Mouse (Mus musculus) right cerebral cortex, postnatal 4 days (tissue): ENCODE data around the gene Gm21981.

Source experiments
- DNase-seq: peaks from one replicate; pipeline ENCODE4 v3.0.0-alpha.2; 2022

Gm21981 gene

GRCm38 (mm10) chr17:47702548-47703345, 8.5 kb upstream of the Gm21981 start:
- no peak for DNase-seq

GRCm38 (mm10) chr17:47701793-47702192, 7.5 kb upstream of the Gm21981 start:
- DNase-seq: no peak

- DNase-seq: no peak
Observed at GRCm38 (mm10) chr17:47699055-47699454, 4.8 kb upstream of the Gm21981 start.

- no peak for DNase-seq
Observed at GRCm38 (mm10) chr17:47698156-47698555, 3.9 kb upstream of the Gm21981 start.

- DNase-seq: no peak
Observed at GRCm38 (mm10) chr17:47695337-47695710, 1.1 kb upstream of the Gm21981 start.

- DNase-seq: peak; percentile 99
Observed at GRCm38 (mm10) chr17:47694503-47695336, 465 bp upstream of the Gm21981 start, which contains the start of gene Prickle4. Gene Prickle4 (minus strand): TSS chr17:47694736.

GRCm38 (mm10) chr17:47693671-47694441, 399 bp downstream of the Gm21981 start:
- DNase-seq: no peak

GRCm38 (mm10) chr17:47691650-47692049, 2.6 kb downstream of the Gm21981 start:
- no peak for DNase-seq

- DNase-seq: no peak
Observed at GRCm38 (mm10) chr17:47689894-47690293, 4.4 kb downstream of the Gm21981 start.

- peak; percentile 82 for DNase-seq
Observed at GRCm38 (mm10) chr17:47688608-47689575, 5.4 kb downstream of the Gm21981 start, which contains the start of gene Frs3. Gene Frs3 (plus strand): TSS chr17:47689030.

GRCm38 (mm10) chr17:47688344-47688607, 6.0 kb downstream of the Gm21981 start, which contains the start of gene Tomm6:
Gene Tomm6 (minus strand): TSS chr17:47688386.
- no peak for DNase-seq

- DNase-seq: peak; percentile 92
Observed at GRCm38 (mm10) chr17:47687409-47688343, 6.6 kb downstream of the Gm21981 start.

GRCm38 (mm10) chr17:47682836-47683235, 11.4 kb downstream of the Gm21981 start:
- DNase-seq: no peak

- no peak for DNase-seq
Observed at GRCm38 (mm10) chr17:47678702-47679101, 15.6 kb downstream of the Gm21981 start.

GRCm38 (mm10) chr17:47678238-47678637, 16.0 kb downstream of the Gm21981 start:
- no peak for DNase-seq

- peak; percentile 85 for DNase-seq
Observed at GRCm38 (mm10) chr17:47676581-47676980, 17.7 kb downstream of the Gm21981 start.

GRCm38 (mm10) chr17:47672311-47673111, 21.7 kb downstream of the Gm21981 start:
- DNase-seq: peak; percentile 31

- no peak for DNase-seq
Observed at GRCm38 (mm10) chr17:47671988-47672310, 22.3 kb downstream of the Gm21981 start.

GRCm38 (mm10) chr17:47669166-47669565, 25.1 kb downstream of the Gm21981 start:
- no peak for DNase-seq

GRCm38 (mm10) chr17:47664474-47664873, 29.8 kb downstream of the Gm21981 start:
- DNase-seq: no peak
